Comparison of ENCODE assay signal across 8 mouse cellular contexts in the genomic region with DNA sequence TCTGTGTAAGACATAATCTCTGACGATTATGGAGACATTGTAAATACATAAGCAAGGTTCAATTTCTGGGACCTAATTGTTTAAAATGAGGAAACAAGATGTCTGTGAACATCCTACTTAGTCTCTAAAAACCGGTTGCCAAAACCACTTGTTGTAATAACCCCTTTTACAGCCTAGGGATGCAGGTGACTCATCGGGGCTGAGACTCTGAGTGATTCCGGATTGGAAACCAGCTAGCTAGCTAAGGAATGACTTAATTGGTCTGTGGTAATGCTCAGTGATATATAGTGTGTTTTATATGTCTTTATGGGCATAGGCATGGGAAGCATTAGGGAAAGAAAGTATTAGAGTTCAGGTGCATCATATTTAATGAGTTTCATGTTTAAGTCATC. TPM values are rescaled to one million over a fixed set of nuclear protein-coding genes. Genes with fewer than 3 reads are reported as not detected.
DNase-seq lines count a peak whose midpoint lies in the region; ATAC-seq lines count a peak whose summit lies in the region.

No protein-coding gene starts in this region.

- H3K9me3 ChIP-seq in forebrain, embryonic 11.5 days (ENCODE audit: control insufficient read depth, low read length), result no peaks in the 10 kb centered on the region
- no peaks in the 10 kb centered on the region for H3K9me3 ChIP-seq in limb, embryonic 13.5 days
- H3K9me3 ChIP-seq in neural tube, embryonic 12.5 days, result no peaks in the 10 kb centered on the region

- H3K27me3 ChIP-seq in forebrain, embryonic 11.5 days (ENCODE audit: control insufficient read depth, insufficient read depth, low read length), result no peaks in the 10 kb centered on the region
- no peaks in the 10 kb centered on the region for H3K27me3 ChIP-seq in limb, embryonic 13.5 days
- H3K27me3 ChIP-seq in neural tube, embryonic 12.5 days (replicated peaks), result no peaks in the 10 kb centered on the region

- ATAC-seq in forebrain, embryonic 11.5 days (replicated peaks; ENCODE audit: low FRiP score), result no peak
- no peak for ATAC-seq in limb, embryonic 13.5 days (ENCODE audit: low FRiP score, low read depth)
- no peak for ATAC-seq in neural tube, embryonic 12.5 days (ENCODE audit: low FRiP score, low read depth)

- peak overlapping the region; percentile 57 for H3K4me2 ChIP-seq in forebrain, embryonic 11.5 days (ENCODE audit: low read depth, low read length, severe bottlenecking)
- peak overlapping the region; percentile 78 for H3K4me2 ChIP-seq in limb, embryonic 13.5 days (replicated peaks)
- peak overlapping the region; percentile 64 for H3K4me2 ChIP-seq in neural tube, embryonic 12.5 days (replicated peaks)

- H3K27ac ChIP-seq in forebrain, embryonic 11.5 days (ENCODE audit: low read depth, low read length), result no peak overlapping the region
- no peak overlapping the region for H3K27ac ChIP-seq in limb, embryonic 13.5 days
- no peak overlapping the region for H3K27ac ChIP-seq in neural tube, embryonic 12.5 days

- no peak overlapping the region for H3K9ac ChIP-seq in forebrain, embryonic 11.5 days (ENCODE audit: low read length)
- H3K9ac ChIP-seq in limb, embryonic 13.5 days, result peak overlapping the region; percentile 45; the same call in 1 of the 2 replicates
- no peak overlapping the region for H3K9ac ChIP-seq in neural tube, embryonic 12.5 days

- 0 out of 2 replicates have a peak, but pooled peaks cover 2% of the 10 kb centered on the region for H3K4me1 ChIP-seq in forebrain, embryonic 11.5 days (replicated peaks; ENCODE audit: control insufficient read depth, insufficient read depth, low read length)
- peaks cover 19% of the 10 kb centered on the region for H3K4me1 ChIP-seq in limb, embryonic 13.5 days
- H3K4me1 ChIP-seq in neural tube, embryonic 12.5 days, result peaks cover 7% of the 10 kb centered on the region

- DNase-seq in cerebellum, adult 9-10 months, result peak; percentile 19
- no peak for DNase-seq in cerebellum, adult 9-11 months
- DNase-seq in NIH3T3 (ENCODE audit: low read depth), result peak; percentile 78
- DNase-seq in forebrain, embryonic 11.5 days (ENCODE audit: low spot score), result no peak
- no peak for DNase-seq in gastrocnemius, postnatal 10 days
- DNase-seq in retina, postnatal 1 day, result no peak

- H3K36me3 ChIP-seq in forebrain, embryonic 11.5 days (ENCODE audit: control insufficient read depth, insufficient read depth, low read length), result no peaks in the 10 kb centered on the region
- peaks cover 7% of the 10 kb centered on the region; the same call in 1 of the 2 replicates for H3K36me3 ChIP-seq in limb, embryonic 13.5 days
- no peaks in the 10 kb centered on the region; the same call in 1 of the 2 replicates for H3K36me3 ChIP-seq in neural tube, embryonic 12.5 days

- WGBS in forebrain, embryonic 11.5 days, result 60% methylated on average over 4 of the region's 4 CpGs
- WGBS in limb, embryonic 13.5 days, result 12% methylated on average over 4 of the region's 4 CpGs
- 30% methylated on average over 4 of the region's 4 CpGs for WGBS in neural tube, embryonic 12.5 days

- H3K4me3 ChIP-seq in forebrain, embryonic 11.5 days (ENCODE audit: low read depth, low read length), result peak overlapping the region; percentile 62
- H3K4me3 ChIP-seq in limb, embryonic 13.5 days, result peak overlapping the region; percentile 92
- H3K4me3 ChIP-seq in neural tube, embryonic 12.5 days, result no peak overlapping the region

RNA-seq across cellular contexts. Expression of gene Prpf39, which starts 1.4 kb away (rescaled TPM):
- 68.3 and 74.5 TPM in 2 replicates for polyA plus RNA-seq in forebrain, embryonic 11.5 days (2014; fragmentation: Nextera tagmentation; extraction: Ambion mirVana)
- polyA plus RNA-seq in limb, embryonic 13.5 days (2015; fragmentation: Nextera tagmentation; extraction: Ambion mirVana), result 68.1 and 71.7 TPM in 2 replicates
- polyA plus RNA-seq in neural tube, embryonic 12.5 days (2016; fragmentation: Nextera tagmentation; extraction: Ambion mirVana), result 55.4 and 56.6 TPM in 2 replicates
- total RNA-seq in gastrocnemius, postnatal 10 days (2021), result 10 to 100 TPM; 17.4 to 28.7 TPM

RNA-seq across cellular contexts. Expression of gene Fkbp3, which starts 36.3 kb away (rescaled TPM):
- 656 and 721 TPM in 2 replicates for polyA plus RNA-seq in forebrain, embryonic 11.5 days (2014; fragmentation: Nextera tagmentation; extraction: Ambion mirVana)
- 517 and 520 TPM in 2 replicates for polyA plus RNA-seq in limb, embryonic 13.5 days (2015; fragmentation: Nextera tagmentation; extraction: Ambion mirVana)
- polyA plus RNA-seq in neural tube, embryonic 12.5 days (2016; fragmentation: Nextera tagmentation; extraction: Ambion mirVana), result 516 and 548 TPM in 2 replicates
- 100 to 1,000 TPM; 212 TPM for total RNA-seq in gastrocnemius, postnatal 10 days (2021)

RNA-seq across cellular contexts. Expression of gene Fancm, which starts 37.9 kb away (rescaled TPM):
- polyA plus RNA-seq in forebrain, embryonic 11.5 days (2014; fragmentation: Nextera tagmentation; extraction: Ambion mirVana), result 12.1 and 13.2 TPM in 2 replicates
- polyA plus RNA-seq in limb, embryonic 13.5 days (2015; fragmentation: Nextera tagmentation; extraction: Ambion mirVana), result 10.8 and 11.4 TPM in 2 replicates
- polyA plus RNA-seq in neural tube, embryonic 12.5 days (2016; fragmentation: Nextera tagmentation; extraction: Ambion mirVana), result 12.1 and 15.8 TPM in 2 replicates
- 1 to 10 TPM; 3.9 to 7.1 TPM for total RNA-seq in gastrocnemius, postnatal 10 days (2021)

Comparison
In these comparisons a context has a peak if more than half of its experiments do, and no peak if none do; other contexts are left out.
1. DNase-seq: peak in cerebellum, adult 9-10 months (single experiment) and NIH3T3 (single experiment); none in cerebellum, adult 9-11 months (single experiment), forebrain, embryonic 11.5 days (single experiment), gastrocnemius, postnatal 10 days (single experiment) and retina, postnatal 1 day (single experiment).
2. Peak in every context shown above with its lines, with median percentiles within 50 percentile points of each other: H3K4me2 ChIP-seq.